Mouse (Mus musculus) liver, embryonic 15.5 days (tissue): ENCODE results near the gene Rangrf. TPM values are rescaled to one million over a fixed set of nuclear protein-coding genes. Genes with fewer than 3 reads are reported as not detected.
"Not testable (repeated sequence)": the region's sequence is repeated elsewhere in the genome, so short reads cannot be mapped to it uniquely, and the experiment has no call there.

Experiments used
- ATAC-seq: fragments of 200-750 bp; cut with Nextera tagmentation; 2 replicates; pipeline ENCODE4 v1.8.0; 2017; ENCODE audit warnings: moderate number of reproducible peaks, mild to moderate bottlenecking, moderate library complexity; ENCODE audit not compliant: insufficient read depth
- H3K27ac ChIP-seq: fragments of 300-500 bp; sonication (generic); replicated peaks from 2 replicates; pipeline ENCODE4 v1.5.1; 2015; ENCODE audit warnings: mild to moderate bottlenecking, inconsistent platforms
- H3K27me3 ChIP-seq: fragments of 300-500 bp; sonication (generic); 2 replicates; pipeline ENCODE4 v1.6.1; 2015; ENCODE audit warnings: mild to moderate bottlenecking, inconsistent platforms
- H3K36me3 ChIP-seq: fragments of 300-500 bp; sonication (generic); replicated peaks from 2 replicates; pipeline ENCODE4 v1.6.1; 2015; ENCODE audit warnings: moderate library complexity, mild to moderate bottlenecking, inconsistent platforms
- H3K4me1 ChIP-seq: fragments of 300-500 bp; sonication (generic); replicated peaks from 2 replicates; pipeline ENCODE4 v1.6.1; 2015; ENCODE audit warnings: inconsistent platforms
- H3K4me2 ChIP-seq: fragments of 300-500 bp; sonication (generic); 2 replicates; pipeline ENCODE4 v1.6.1; 2015; ENCODE audit warnings: moderate library complexity, mild to moderate bottlenecking, inconsistent platforms
- H3K4me3 ChIP-seq: fragments of 300-500 bp; sonication (generic); replicated peaks from 2 replicates; pipeline ENCODE4 v1.5.1; 2015; ENCODE audit warnings: mild to moderate bottlenecking, inconsistent platforms
- H3K9ac ChIP-seq: fragments of 300-500 bp; sonication (generic); 2 replicates; pipeline ENCODE4 v1.6.1; 2015; ENCODE audit warnings: moderate library complexity, mild to moderate bottlenecking, inconsistent platforms
- H3K9me3 ChIP-seq: fragments of 300-500 bp; sonication (generic); replicated peaks from 2 replicates; pipeline ENCODE4 v1.6.1; 2016; ENCODE audit warnings: inconsistent platforms
- WGBS: fragments of 180-500 bp; shearing (Covaris S2); methylation state at CpG from one replicate; pipeline ENCODE4 v1.1.7; 2015; ENCODE audit warnings: mixed read lengths; ENCODE audit not compliant: insufficient replicate concordance; 5-methylcytosine and 5-hydroxymethylcytosine counted together
- polyA plus RNA-seq: library from polyadenylated mRNA; unstranded; fragments of >200 nt; fragmentation: Nextera tagmentation; extraction: Ambion mirVana; gene quantifications from 2 replicates; pipeline ENCODE4 v1.2.1, GENCODE M21; 2015

Rangrf gene
- polyA plus RNA-seq, 1 experiment from 2014 or later = 22.4 TPM

DNA sequence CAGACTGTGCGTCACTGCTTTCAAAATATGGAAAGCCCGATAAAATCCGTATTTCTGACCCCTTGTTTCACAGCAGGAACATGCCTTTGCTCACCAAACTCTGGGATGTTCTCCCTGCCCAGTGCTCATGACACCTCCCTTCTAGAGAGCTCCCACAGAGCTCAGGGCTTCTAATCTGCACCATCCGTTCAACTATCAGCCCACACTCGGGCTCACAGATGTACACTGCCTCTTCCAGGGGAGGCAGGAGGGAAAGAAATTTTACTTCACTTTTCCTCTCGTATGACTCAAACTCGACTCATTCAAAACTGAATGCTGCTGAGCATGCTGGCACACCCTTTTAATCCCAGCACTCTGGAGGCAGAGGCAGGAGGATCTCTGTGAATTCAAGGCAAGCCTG is 30.2 kb upstream of the Rangrf start:
- peaks cover 50% of the 10 kb centered on the region for H3K4me1 ChIP-seq
- ATAC-seq = peak; percentile 68
- H3K27me3 ChIP-seq = no peaks in the 10 kb centered on the region
- H3K9ac ChIP-seq = no peak overlapping the region
- peak overlapping the region; percentile 33 for H3K4me2 ChIP-seq
- peaks cover 35% of the 10 kb centered on the region for H3K36me3 ChIP-seq
- H3K4me3 ChIP-seq = no peak overlapping the region; the same call in 1 of the 2 replicates
- H3K9me3 ChIP-seq = no peaks in the 10 kb centered on the region
- 50% methylated on average over 7 of the region's 7 CpGs for WGBS
- H3K27ac ChIP-seq = peak overlapping the region; percentile 70

DNA sequence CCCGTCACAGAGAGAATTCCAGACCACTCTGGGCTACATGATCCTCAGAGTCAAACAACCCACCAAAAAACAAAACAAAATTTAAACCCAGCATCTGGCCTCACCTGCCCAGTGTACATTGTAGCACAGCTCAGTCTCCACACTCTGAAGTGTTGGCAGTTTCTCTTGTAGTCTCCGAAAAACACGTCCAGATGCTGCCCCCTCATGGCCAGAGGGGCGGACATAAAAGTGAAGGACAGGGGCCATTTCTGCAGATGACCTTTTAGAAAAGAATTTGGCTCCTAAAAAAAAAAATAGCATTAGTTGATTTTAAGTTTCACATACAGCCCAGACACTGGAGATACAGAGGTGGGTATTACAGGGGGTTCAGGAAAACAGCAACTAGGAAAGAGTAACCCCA is 28.6 kb upstream of the Rangrf start:
- WGBS = 57% methylated on average over 4 of the region's 4 CpGs
- Histone ChIP-seq H3K4me1 (peaks cover 42% of the 10 kb centered on the region), H3K4me3 (no peak overlapping the region), H3K27ac (no peak overlapping the region), H3K9me3 (no peaks in the 10 kb centered on the region), H3K9ac (no peak overlapping the region), H3K27me3 (no peaks in the 10 kb centered on the region), H3K4me2 (no peak overlapping the region), H3K36me3 (peaks cover 49% of the 10 kb centered on the region)
- ATAC-seq = no peak

DNA sequence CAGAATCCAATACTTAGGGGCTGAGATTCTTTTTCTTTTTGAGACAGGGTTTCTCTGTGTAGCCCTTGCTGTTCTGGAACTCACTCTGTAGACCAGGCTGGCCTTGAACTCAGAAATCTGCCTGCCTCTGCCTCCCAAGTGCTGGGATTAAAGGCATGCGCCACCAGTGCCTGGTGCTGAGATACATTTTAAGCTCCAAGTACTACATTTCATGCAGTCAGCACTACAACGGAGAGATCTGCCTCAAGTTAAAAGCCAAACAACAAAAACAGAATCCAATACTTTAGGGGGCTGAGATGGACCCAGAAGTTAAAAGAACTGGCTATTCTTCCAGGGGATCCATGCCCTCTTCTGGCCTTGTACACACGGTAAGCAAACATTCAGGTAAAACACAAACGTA is 27.8 kb upstream of the Rangrf start:
- not testable (repeated sequence) for ATAC-seq, H3K4me2 ChIP-seq, H3K27me3 ChIP-seq, H3K27ac ChIP-seq, H3K4me3 ChIP-seq, H3K9ac ChIP-seq, H3K9me3 ChIP-seq
- Histone ChIP-seq H3K4me1 (peaks cover 36% of the 10 kb centered on the region), H3K36me3 (peaks cover 57% of the 10 kb centered on the region)
- WGBS = 79% methylated on average over 4 of the region's 4 CpGs

DNA sequence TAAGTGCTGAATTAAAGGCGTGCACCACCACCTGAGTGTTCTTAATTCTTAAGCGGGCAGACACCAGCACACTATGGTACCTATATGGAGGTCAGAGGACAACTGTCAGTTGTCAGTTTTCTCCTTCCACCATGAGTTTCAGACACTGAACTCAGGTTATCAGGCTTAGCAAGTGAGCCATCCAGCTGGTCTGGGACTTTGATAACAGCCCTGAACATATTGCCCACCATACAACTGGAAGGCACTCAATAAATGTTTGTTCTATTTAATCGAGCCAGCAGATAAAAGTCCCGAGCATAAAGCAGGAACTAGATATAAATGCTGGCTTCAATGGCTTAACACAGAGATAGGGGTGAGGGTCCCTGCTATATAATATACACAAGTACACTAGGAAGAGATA is 22.1 kb upstream of the Rangrf start:
- H3K36me3 ChIP-seq = peaks cover 95% of the 10 kb centered on the region
- H3K4me2 ChIP-seq = no peak overlapping the region
- no peaks in the 10 kb centered on the region for H3K9me3 ChIP-seq
- H3K27ac ChIP-seq = no peak overlapping the region
- ATAC-seq = no peak
- H3K4me1 ChIP-seq = peaks cover 5% of the 10 kb centered on the region; the same call in 1 of the 2 replicates
- H3K9ac ChIP-seq = no peak overlapping the region
- WGBS = 52% methylated on average over 4 of the region's 4 CpGs
- no peak overlapping the region for H3K4me3 ChIP-seq
- no peaks in the 10 kb centered on the region for H3K27me3 ChIP-seq

DNA sequence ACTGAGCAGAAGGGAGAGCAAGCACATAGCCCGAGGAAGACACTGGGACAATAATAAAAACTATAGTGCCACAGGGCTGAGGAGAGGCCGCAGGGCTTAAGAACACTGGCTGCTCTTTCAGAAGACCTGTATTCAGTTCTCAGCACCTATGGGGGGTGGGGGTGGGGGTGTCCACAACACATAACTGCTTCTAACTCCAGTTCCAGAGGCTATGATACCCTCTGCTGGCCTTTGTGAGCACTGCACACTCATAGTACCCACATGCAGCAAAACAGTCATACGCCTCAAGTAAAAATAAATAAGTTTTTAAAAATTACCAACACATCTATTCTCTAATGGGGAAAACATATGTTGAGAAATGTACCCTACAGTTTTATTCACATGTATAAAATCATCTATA is 19.4 kb upstream of the Rangrf start:
- Histone ChIP-seq H3K9ac (no peak overlapping the region), H3K36me3 (peaks cover 95% of the 10 kb centered on the region), H3K4me2 (no peak overlapping the region), H3K27ac (no peak overlapping the region), H3K27me3 (no peaks in the 10 kb centered on the region), H3K4me3 (no peak overlapping the region), H3K4me1 (peaks cover 5% of the 10 kb centered on the region; the same call in 1 of the 2 replicates), H3K9me3 (no peaks in the 10 kb centered on the region)
- 87% methylated on average over 3 of the region's 3 CpGs for WGBS
- no peak for ATAC-seq

DNA sequence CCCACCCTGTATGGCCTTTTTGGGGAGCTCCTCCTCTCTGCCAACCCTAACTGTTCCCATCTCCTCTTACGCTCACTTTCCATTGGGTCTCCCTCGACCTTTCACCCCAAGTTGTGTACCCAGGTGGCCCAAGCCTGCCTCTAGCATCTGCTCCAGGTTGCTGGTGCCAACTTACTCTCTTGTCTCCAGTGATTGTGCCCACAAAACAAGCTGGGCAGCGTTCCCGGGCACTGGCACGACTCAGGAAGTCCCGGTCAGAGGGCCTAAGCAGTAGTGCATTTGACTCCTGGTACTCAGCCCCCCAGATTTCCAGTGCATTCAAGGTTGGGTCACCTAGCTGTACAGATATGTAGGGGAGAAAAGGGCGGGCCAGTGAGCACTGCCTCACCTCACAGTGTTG is 18.1 kb upstream of the Rangrf start:
- ATAC-seq = no peak
- Histone ChIP-seq H3K4me2 (no peak overlapping the region), H3K4me3 (no peak overlapping the region), H3K27me3 (no peaks in the 10 kb centered on the region), H3K4me1 (peaks cover 5% of the 10 kb centered on the region; the same call in 1 of the 2 replicates), H3K27ac (no peak overlapping the region), H3K9ac (no peak overlapping the region), H3K9me3 (no peaks in the 10 kb centered on the region), H3K36me3 (peaks cover 95% of the 10 kb centered on the region)
- 72% methylated on average over 7 of the region's 7 CpGs for WGBS

DNA sequence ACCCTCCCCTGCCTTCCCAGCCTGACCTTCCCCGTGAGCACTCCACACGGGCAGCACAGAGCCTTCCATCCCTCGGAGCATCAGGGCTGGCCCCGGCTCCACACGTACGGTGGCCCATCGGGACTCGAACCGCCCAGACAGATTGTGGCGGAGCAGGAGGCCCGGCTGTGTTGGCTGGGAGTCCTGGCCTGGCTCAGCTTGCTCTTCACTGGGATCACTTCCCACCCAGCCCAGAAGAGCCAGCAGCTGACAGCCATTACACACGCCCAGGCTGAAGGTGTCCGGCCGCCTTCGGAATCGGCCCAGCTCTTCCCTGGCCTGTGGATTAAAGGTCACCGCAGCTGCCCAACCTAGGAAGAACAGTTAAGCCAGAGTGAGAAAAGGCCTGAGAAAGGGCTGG is 13.4 kb upstream of the Rangrf start:
- no peak for ATAC-seq

DNA sequence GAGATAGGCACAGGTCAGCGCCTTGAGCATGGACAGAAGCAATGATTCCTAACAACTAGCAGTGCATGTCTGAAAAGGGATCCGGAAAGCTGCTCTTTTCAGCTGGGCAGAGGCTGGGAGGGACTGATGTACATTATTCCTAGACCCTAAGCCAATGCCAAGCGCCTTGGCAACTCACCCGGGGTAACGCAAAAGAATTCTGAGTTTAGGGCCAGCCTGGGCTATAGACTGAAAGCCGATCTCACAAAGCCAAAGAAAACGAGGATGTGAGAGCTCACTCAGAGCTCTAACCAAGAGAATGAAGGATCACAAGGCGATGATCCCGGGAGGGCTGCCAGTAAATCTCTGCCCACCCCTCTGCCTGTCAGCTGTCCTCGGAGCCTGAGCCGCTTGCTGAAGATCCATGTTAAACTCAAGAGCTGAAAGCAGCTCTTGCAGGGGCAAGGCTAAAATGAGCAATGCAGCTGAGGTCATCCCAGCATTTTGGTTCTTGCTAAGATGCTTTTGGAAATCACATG is 12.4 kb upstream of the Rangrf start:
- H3K9ac ChIP-seq = no peak overlapping the region
- no peak overlapping the region for H3K27ac ChIP-seq
- H3K4me2 ChIP-seq = no peak overlapping the region
- no peaks in the 10 kb centered on the region for H3K9me3 ChIP-seq
- H3K4me1 ChIP-seq = no peaks in the 10 kb centered on the region
- WGBS = 85% methylated on average over 11 of the region's 11 CpGs
- no peaks in the 10 kb centered on the region for H3K27me3 ChIP-seq
- H3K36me3 ChIP-seq = peaks cover 67% of the 10 kb centered on the region
- no peak for ATAC-seq
- no peak overlapping the region for H3K4me3 ChIP-seq

More for the DNA sequence above, 13.4 kb upstream of the Rangrf start:
- Histone ChIP-seq H3K27ac (no peak overlapping the region), H3K9me3 (no peaks in the 10 kb centered on the region), H3K9ac (no peak overlapping the region; the same call in 1 of the 2 replicates), H3K4me3 (no peak overlapping the region), H3K27me3 (no peaks in the 10 kb centered on the region), H3K36me3 (peaks cover 76% of the 10 kb centered on the region), H3K4me1 (no peaks in the 10 kb centered on the region), H3K4me2 (no peak overlapping the region)
- 94% methylated on average over 17 of the region's 17 CpGs for WGBS

DNA sequence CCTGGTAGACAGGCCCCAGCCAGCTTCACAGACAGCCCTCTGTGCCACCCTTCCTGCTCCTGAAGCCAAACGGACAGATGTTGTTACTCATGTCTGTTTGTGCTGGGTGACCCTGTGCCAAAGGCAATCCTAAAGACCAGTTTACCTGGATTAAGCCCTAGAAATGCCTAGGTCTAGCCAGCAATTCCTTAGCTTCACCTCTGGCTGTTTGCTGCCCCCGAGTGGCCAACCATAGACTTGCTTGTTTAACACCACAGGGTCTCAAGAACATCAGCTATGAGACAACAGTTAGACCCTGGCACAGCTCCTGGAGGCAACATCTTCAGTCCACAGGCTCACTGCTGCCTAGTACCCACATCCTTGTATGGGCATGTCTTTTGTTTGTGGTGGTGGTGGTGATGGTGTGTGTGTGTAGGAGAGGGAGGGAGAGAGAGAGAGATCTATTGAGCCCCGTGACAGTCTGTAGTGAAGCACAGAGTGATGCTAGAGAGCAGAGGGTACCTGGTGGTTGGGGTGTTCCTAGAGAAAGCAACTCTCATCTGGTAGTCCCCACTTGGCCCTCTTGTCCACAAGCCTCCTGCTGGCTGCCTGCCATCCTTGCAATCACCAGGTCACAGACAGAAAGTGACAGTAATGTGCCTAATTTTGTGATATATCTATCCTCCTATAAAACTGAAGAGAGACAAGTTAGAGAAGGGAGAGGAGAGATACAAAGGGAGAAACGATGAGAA is 7.8 kb upstream of the Rangrf start:
- Histone ChIP-seq H3K4me1 (peaks cover 9% of the 10 kb centered on the region; the same call in 1 of the 2 replicates), H3K9ac (no peak overlapping the region), H3K4me2 (no peak overlapping the region), H3K27me3 (no peaks in the 10 kb centered on the region), H3K9me3 (no peaks in the 10 kb centered on the region), H3K27ac (no peak overlapping the region), H3K36me3 (peaks cover 22% of the 10 kb centered on the region), H3K4me3 (no peak overlapping the region)
- WGBS = 22% methylated on average over 4 of the region's 4 CpGs
- no peak for ATAC-seq

DNA sequence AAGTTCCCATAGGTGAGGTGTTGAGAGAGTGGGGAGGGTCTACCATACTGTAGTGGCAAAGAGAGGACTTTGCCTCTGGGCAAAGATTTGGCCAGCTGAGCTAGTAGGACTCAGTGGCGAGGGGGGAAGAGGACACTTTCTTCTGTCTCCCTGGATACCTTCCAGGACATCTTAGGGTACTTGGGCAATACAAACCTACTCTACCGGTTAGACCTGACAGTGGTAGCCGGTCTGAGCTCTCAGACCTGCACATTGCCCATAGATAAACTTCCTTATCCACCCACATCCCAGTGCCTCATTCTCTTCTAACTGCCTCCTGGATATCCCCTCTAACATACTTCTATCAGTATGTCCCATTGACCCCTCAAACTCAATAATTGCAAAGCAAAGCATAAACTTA is 5.9 kb upstream of the Rangrf start:
- ATAC-seq = no peak
- WGBS = 47% methylated on average over 3 of the region's 3 CpGs
- no peak overlapping the region for H3K4me2 ChIP-seq
- no peak overlapping the region for H3K4me3 ChIP-seq
- H3K9ac ChIP-seq = no peak overlapping the region
- 0 out of 2 replicates have a peak, but pooled peaks cover 5% of the 10 kb centered on the region for H3K36me3 ChIP-seq
- H3K27ac ChIP-seq = no peak overlapping the region
- peaks cover 9% of the 10 kb centered on the region; the same call in 1 of the 2 replicates for H3K4me1 ChIP-seq
- no peaks in the 10 kb centered on the region for H3K27me3 ChIP-seq
- no peaks in the 10 kb centered on the region for H3K9me3 ChIP-seq

DNA sequence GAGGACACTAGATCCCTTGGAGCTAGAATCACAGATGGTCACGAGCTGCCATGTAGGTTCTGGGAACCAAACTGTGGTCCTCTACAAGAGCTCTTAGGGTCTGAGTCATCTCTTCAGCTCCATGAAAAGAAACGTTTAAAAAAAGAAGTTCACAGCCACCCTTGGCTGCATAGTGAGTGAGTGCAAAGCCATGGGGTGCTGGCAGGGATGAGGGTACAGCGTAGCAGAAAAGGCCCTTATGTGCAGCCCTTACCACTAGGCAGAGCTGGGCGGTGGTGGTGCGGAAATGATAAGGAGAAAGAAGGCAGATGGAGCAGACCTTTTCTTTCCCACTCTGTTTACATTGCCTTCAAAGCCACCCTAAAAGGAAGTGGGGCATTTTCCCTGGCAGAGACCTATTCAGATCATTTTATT is 4.3 kb upstream of the Rangrf start:
- WGBS = 25% methylated on average over 5 of the region's 5 CpGs
- H3K36me3 ChIP-seq = no peaks in the 10 kb centered on the region
- no peak overlapping the region for H3K27ac ChIP-seq
- no peak overlapping the region for H3K4me2 ChIP-seq
- no peaks in the 10 kb centered on the region; the same call in 1 of the 2 replicates for H3K27me3 ChIP-seq
- peaks cover 9% of the 10 kb centered on the region for H3K4me1 ChIP-seq
- H3K9me3 ChIP-seq = no peaks in the 10 kb centered on the region
- H3K9ac ChIP-seq = no peak overlapping the region
- no peak overlapping the region for H3K4me3 ChIP-seq
- no peak for ATAC-seq
